Mouse (Mus musculus) B cell, adult 2 months (primary cell): ENCODE data around the gene Olfr1508.
A peak's percentile ranks its signal among the peaks of the same experiment; 100 is the strongest.
"Not testable (repeated sequence)": the region's sequence is repeated elsewhere in the genome, so short reads cannot be mapped to it uniquely, and the experiment has no call there.

Source experiments
- DNase-seq, 2 experiments: peaks; one replicate each; pipeline ENCODE4 v3.0.0; 2022

Gene Olfr1508

GRCm38 (mm10) chr14:52467395-52467794 lies at the start of gene Olfr1508:
Gene Olfr1508 (minus strand): TSS chr14:52467495.
- no peak for DNase-seq

GRCm38 (mm10) chr14:52495516-52495915 lies 28.2 kb upstream of the Olfr1508 start, which contains the start of gene Olfr1507:
Gene Olfr1507 (minus strand): TSS chr14:52495749.
- DNase-seq: no peak

- DNase-seq: no peak
Observed at GRCm38 (mm10) chr14:52465738-52466137, 1.6 kb downstream of the Olfr1508 start.

GRCm38 (mm10) chr14:52461928-52462327 lies 5.4 kb downstream of the Olfr1508 start:
- DNase-seq: peak; percentile 6 to 10

- peak; percentile 47 to 52 for DNase-seq
Observed at GRCm38 (mm10) chr14:52451138-52451537, 16.2 kb downstream of the Olfr1508 start.

GRCm38 (mm10) chr14:52442690-52443089 lies 24.6 kb downstream of the Olfr1508 start, which contains the start of gene Olfr1509:
Gene Olfr1509 (plus strand): TSS chr14:52442990.
- no peak for DNase-seq

- no peak for DNase-seq
Observed at GRCm38 (mm10) chr14:52427686-52428085, 39.6 kb downstream of the Olfr1508 start.

- no peak for DNase-seq
Observed at GRCm38 (mm10) chr14:52414273-52414672, 53.0 kb downstream of the Olfr1508 start, which contains the start of gene Olfr1510. Gene Olfr1510 (minus strand): TSS chr14:52414373.

- not testable (repeated sequence) for DNase-seq
Observed at GRCm38 (mm10) chr14:52410142-52410919, 57.0 kb downstream of the Olfr1508 start.
